Mouse (Mus musculus) heart, postnatal 25 days (tissue): ENCODE measurements around the gene Dhx37. TPM values are rescaled to one million over a fixed set of nuclear protein-coding genes. Genes with fewer than 3 reads are reported as not detected.
A peak's percentile ranks its signal among the peaks of the same experiment; 100 is the strongest.

Source experiments
- DNase-seq: peaks from one replicate; pipeline ENCODE4 v3.0.0; 2022; ENCODE audit warnings: low spot score
- intact Hi-C: fragments of 180-260 bp; cut with DNase I; formaldehyde crosslinking; loops from one replicate; pipeline ENCODE4 v1.15.1; 2025
- microRNA-seq: library from miRNA; unstranded; fragments of <30 nt; microRNA quantifications from one replicate; pipeline ENCODE4 v1.2.0, GENCODE M21; 2022
- total RNA-seq, 2 experiments: library from RNA; stranded (reverse); gene quantifications; 2 replicates each; pipeline ENCODE4 v1.2.3; 2021

Dhx37 gene
- total RNA-seq, 2 experiments from 2014 or later: 10.2 to 10.6 TPM

GRCm38 (mm10) chr5:125370950-125371693 is 62.8 kb downstream of the Dhx37 start:
- no peak for DNase-seq
- intact Hi-C loops: no loop called here

DNA sequence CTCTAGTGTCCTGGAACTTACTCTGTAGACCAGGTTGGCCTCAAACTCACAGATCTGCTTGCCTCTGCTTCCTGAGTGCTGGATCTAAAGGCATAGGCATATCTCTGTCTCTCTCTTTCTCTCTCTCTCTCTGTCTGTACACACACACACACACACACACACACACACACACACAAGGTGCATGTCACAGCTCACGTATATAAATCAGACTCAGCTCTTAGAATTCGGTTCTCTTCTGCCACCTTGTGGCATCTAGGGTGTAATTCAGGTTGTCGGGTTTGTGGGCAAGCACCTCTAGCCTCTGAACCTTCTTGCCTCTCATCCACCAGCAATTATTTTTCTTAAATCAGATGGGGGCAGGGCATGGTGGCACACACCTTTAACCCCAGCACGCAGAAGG is 65.4 kb downstream of the Dhx37 start:
- DNase-seq: peak; percentile 26
- intact Hi-C loops: loop anchor here (1.0 to 2.0 kb wide), 2 partner anchors 95 to 468 kb away; no protein-coding TSS in a partner anchor

DNA sequence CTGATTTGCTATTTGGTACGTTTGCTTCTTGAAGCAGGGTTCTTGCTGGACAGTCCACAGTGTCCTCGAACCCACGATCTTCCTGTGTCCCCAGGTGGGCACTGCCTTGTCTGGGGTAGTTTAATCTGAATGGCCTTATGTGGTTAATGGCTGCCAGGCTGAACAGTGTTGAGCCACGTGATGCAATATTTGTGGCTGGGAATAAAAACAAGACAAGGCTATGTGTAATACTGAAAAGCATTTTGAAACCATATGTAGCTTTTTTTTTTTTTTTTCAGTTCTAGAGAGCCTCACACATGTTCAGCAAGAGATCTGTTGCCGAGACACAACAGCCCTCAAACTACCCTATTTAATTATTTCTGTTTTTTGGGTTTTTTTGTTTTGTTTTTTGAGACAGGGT is 65.8 kb downstream of the Dhx37 start:
- intact Hi-C loops: loop anchor here (1.0 to 2.0 kb wide), 2 partner anchors 95 to 467 kb away; no protein-coding TSS in a partner anchor
- DNase-seq: no peak

GRCm38 (mm10) chr5:125364851-125365429 is 69.0 kb downstream of the Dhx37 start:
- no peak for DNase-seq
- intact Hi-C loops: no loop called here

GRCm38 (mm10) chr5:125363894-125364293 is 70.0 kb downstream of the Dhx37 start:
- peak; percentile 18 for DNase-seq
- intact Hi-C loops: no loop called here

Small RNA genes lying within 50 kb of the gene (microRNA-seq; reads per million reads assigned to microRNA genes)
- gene Gm27551: not detected

Other genes starting within 250 kb of the Dhx37 start
- gene Scarb1, start 93.0 kb downstream of the Dhx37 start, total RNA-seq: 10 to 100 TPM; 29.6 to 35.2 TPM
- gene Gm10382, start 44.8 kb downstream of the Dhx37 start, total RNA-seq: under 1 TPM in 1 of 2 experiments, not detected in 1; 0.22 TPM
- gene Ubc, start 43.9 kb downstream of the Dhx37 start, total RNA-seq: 1,000 to 10,000 TPM in 1 of 2 experiments, 100 to 1,000 TPM in 1; 907 to 1,197 TPM
- 10 to 100 TPM; 49.0 to 57.6 TPM for gene Bri3bp, start 7.4 kb upstream of the Dhx37 start, total RNA-seq
- 1 to 10 TPM; 3.0 to 4.1 TPM for gene Aacs, start 41.7 kb upstream of the Dhx37 start, total RNA-seq
- not detected for gene Tmem132b, start 97.7 kb upstream of the Dhx37 start, total RNA-seq